Mouse (Mus musculus): Measurements from ENCODE around the gene Ackr4. TPM values are rescaled to one million over a fixed set of nuclear protein-coding genes. Genes with fewer than 3 reads are reported as not detected.
A peak's percentile ranks its signal among the peaks of the same experiment; 100 is the strongest.

Ackr4 gene
- polyA plus RNA-seq, 1 experiment from 2014 or later, result 0.52 TPM

- no peak overlapping the region for H3K27ac ChIP-seq (ENCODE audit: low read depth, low read length)
- 32% methylated on average over 5 of the region's 5 CpGs for WGBS
- no peaks in the 10 kb centered on the region for H3K9me3 ChIP-seq (ENCODE audit: control insufficient read depth, low read length)
These were observed 3.1 kb downstream of the Ackr4 start for GRCm38 (mm10) chr9:104123622-104124021.

DNA sequence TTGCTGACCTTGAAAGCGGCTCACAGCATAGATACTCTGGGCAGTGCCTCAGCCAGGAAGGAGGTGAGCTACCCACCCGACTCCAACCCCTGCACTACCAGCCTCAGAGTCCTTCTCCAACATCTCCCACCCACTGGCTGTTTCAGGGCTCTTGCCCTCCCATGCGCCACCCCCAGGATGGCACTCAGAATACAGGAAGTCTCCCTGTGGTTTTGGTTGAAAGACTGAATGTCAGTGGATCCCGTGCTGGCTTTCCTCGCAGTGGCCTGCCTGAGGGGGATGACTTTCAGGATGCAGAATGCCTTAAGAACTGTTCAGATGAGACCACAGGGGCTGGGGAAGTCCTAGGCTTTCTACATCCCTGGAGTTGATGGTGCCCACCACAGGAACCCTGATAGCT, 3.6 kb downstream of the Ackr4 start:
- no peaks in the 10 kb centered on the region for H3K27me3 ChIP-seq (ENCODE audit: control insufficient read depth, insufficient read depth, low read length)
- peaks cover 9% of the 10 kb centered on the region for H3K4me1 ChIP-seq (ENCODE audit: control insufficient read depth, insufficient read depth, low read length)
- no peak overlapping the region for H3K27ac ChIP-seq (ENCODE audit: low read depth, low read length)
- ATAC-seq (ENCODE audit: insufficient read depth, low FRiP score, low TSS enrichment) (no peak), DNase-seq (ENCODE audit: low spot score) (peak; percentile 15)
- 72% methylated on average over 5 of the region's 5 CpGs for WGBS
- H3K4me2 ChIP-seq (ENCODE audit: low read depth), result no peak overlapping the region
- no peaks in the 10 kb centered on the region for H3K9me3 ChIP-seq (ENCODE audit: control insufficient read depth, low read length)
- H3K4me3 ChIP-seq (ENCODE audit: low read depth, low read length), result no peak overlapping the region
- no peaks in the 10 kb centered on the region for H3K36me3 ChIP-seq (ENCODE audit: control insufficient read depth, insufficient read depth, low read length)
- H3K9ac ChIP-seq (ENCODE audit: low read length), result no peak overlapping the region

More at GRCm38 (mm10) chr9:104123622-104124021, 3.1 kb downstream of the Ackr4 start:
- no peak overlapping the region for H3K4me2 ChIP-seq (ENCODE audit: low read depth)
- no peak overlapping the region for H3K4me3 ChIP-seq (ENCODE audit: low read depth, low read length)
- H3K4me1 ChIP-seq (ENCODE audit: control insufficient read depth, insufficient read depth, low read length), result peaks cover 9% of the 10 kb centered on the region
- H3K27me3 ChIP-seq (ENCODE audit: control insufficient read depth, insufficient read depth, low read length), result no peaks in the 10 kb centered on the region
- DNase-seq (ENCODE audit: low spot score) (no peak), ATAC-seq (ENCODE audit: insufficient read depth, low FRiP score, low TSS enrichment) (0 out of 2 replicates have a peak, but pooled peaks have one; percentile 28)
- no peak overlapping the region for H3K9ac ChIP-seq (ENCODE audit: low read length)
- H3K36me3 ChIP-seq (ENCODE audit: control insufficient read depth, insufficient read depth, low read length), result no peaks in the 10 kb centered on the region

GRCm38 (mm10) chr9:104109151-104109550, 17.6 kb downstream of the Ackr4 start:
- Histone ChIP-seq H3K27me3 (ENCODE audit: control insufficient read depth, insufficient read depth, low read length) (no peaks in the 10 kb centered on the region), H3K36me3 (ENCODE audit: control insufficient read depth, insufficient read depth, low read length) (no peaks in the 10 kb centered on the region), H3K4me2 (ENCODE audit: low read depth) (no peak overlapping the region), H3K9me3 (ENCODE audit: control insufficient read depth, low read length) (no peaks in the 10 kb centered on the region), H3K4me1 (ENCODE audit: control insufficient read depth, insufficient read depth, low read length) (no peaks in the 10 kb centered on the region), H3K27ac (ENCODE audit: low read depth, low read length) (no peak overlapping the region), H3K4me3 (ENCODE audit: low read depth, low read length) (no peak overlapping the region), H3K9ac (ENCODE audit: low read length) (no peak overlapping the region)
- no peak for DNase-seq (ENCODE audit: low spot score)
- 95% methylated on average over 5 of the region's 5 CpGs for WGBS
- ATAC-seq (ENCODE audit: insufficient read depth, low FRiP score, low TSS enrichment), result no peak

DNA sequence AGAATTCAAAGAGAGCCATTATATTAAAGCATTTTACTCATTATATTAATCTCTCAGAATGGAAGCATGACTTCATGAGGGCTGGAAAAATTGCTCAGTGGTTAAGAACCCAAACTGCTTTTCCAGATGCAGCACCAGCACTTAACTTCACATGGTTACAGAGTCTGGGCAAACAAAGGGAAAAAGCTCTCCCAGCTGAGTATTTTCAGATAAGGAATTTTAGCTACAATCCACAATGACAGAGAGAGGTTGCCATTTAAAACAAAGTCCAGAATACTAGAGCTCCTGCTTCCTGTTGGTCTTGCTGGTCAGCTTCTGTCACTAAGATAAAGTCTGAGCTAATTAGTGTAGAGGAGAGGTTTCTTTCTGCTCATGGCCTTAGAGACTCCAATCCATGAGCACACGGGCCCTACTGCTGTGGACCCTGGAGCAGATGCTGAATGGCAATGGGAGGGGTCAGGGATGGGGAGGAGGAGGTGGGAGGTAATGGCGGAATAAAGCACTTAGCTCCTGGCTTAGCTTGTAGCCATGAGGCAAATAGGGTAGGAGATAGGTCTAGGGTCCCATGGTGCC, 18.1 kb downstream of the Ackr4 start:
- no peaks in the 10 kb centered on the region for H3K27me3 ChIP-seq (ENCODE audit: control insufficient read depth, insufficient read depth, low read length)
- 66% methylated on average over 2 of the region's 2 CpGs for WGBS
- H3K9me3 ChIP-seq (ENCODE audit: control insufficient read depth, low read length), result no peaks in the 10 kb centered on the region
- DNase-seq (ENCODE audit: low spot score) (no peak), ATAC-seq (ENCODE audit: insufficient read depth, low FRiP score, low TSS enrichment) (no peak)
- no peak overlapping the region for H3K4me3 ChIP-seq (ENCODE audit: low read depth, low read length)
- no peaks in the 10 kb centered on the region for H3K4me1 ChIP-seq (ENCODE audit: control insufficient read depth, insufficient read depth, low read length)
- no peak overlapping the region for H3K27ac ChIP-seq (ENCODE audit: low read depth, low read length)
- H3K4me2 ChIP-seq (ENCODE audit: low read depth), result no peak overlapping the region
- H3K9ac ChIP-seq (ENCODE audit: low read length), result no peak overlapping the region
- H3K36me3 ChIP-seq (ENCODE audit: control insufficient read depth, insufficient read depth, low read length), result no peaks in the 10 kb centered on the region

GRCm38 (mm10) chr9:104107482-104107881, 19.3 kb downstream of the Ackr4 start:
- no peaks in the 10 kb centered on the region for H3K36me3 ChIP-seq (ENCODE audit: control insufficient read depth, insufficient read depth, low read length)
- H3K4me1 ChIP-seq (ENCODE audit: control insufficient read depth, insufficient read depth, low read length), result no peaks in the 10 kb centered on the region
- H3K27me3 ChIP-seq (ENCODE audit: control insufficient read depth, insufficient read depth, low read length), result no peaks in the 10 kb centered on the region
- no peak overlapping the region for H3K27ac ChIP-seq (ENCODE audit: low read depth, low read length)
- no peak overlapping the region for H3K4me3 ChIP-seq (ENCODE audit: low read depth, low read length)
- H3K9ac ChIP-seq (ENCODE audit: low read length), result no peak overlapping the region
- H3K4me2 ChIP-seq (ENCODE audit: low read depth), result no peak overlapping the region
- DNase-seq (ENCODE audit: low spot score), result no peak
- ATAC-seq (ENCODE audit: insufficient read depth, low FRiP score, low TSS enrichment), result no peak
- 85% methylated on average over 6 of the region's 6 CpGs for WGBS
- no peaks in the 10 kb centered on the region for H3K9me3 ChIP-seq (ENCODE audit: control insufficient read depth, low read length)

DNA sequence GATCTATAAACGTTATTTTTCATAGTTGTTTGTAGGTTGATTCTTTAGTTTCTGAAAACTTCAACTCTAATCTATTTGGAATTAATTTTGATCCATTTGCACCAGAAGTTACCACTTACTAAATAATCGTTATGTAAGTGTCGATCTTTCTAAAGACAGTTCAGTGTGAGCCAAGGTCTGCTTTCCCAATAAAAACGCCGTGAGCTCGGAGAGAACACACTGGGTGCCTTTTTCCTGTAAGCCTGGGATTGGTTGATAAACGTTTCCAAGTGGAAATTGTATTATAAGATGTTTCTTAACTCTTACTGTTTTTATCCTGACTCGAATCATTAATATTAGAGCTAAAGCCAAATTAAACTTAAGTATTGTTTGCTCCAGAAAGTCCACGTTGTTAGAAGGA, 19.8 kb downstream of the Ackr4 start:
- Histone ChIP-seq H3K4me3 (ENCODE audit: low read depth, low read length) (no peak overlapping the region), H3K9ac (ENCODE audit: low read length) (no peak overlapping the region), H3K36me3 (ENCODE audit: control insufficient read depth, insufficient read depth, low read length) (no peaks in the 10 kb centered on the region), H3K27ac (ENCODE audit: low read depth, low read length) (no peak overlapping the region), H3K27me3 (ENCODE audit: control insufficient read depth, insufficient read depth, low read length) (no peaks in the 10 kb centered on the region), H3K9me3 (ENCODE audit: control insufficient read depth, low read length) (no peaks in the 10 kb centered on the region), H3K4me1 (ENCODE audit: control insufficient read depth, insufficient read depth, low read length) (no peaks in the 10 kb centered on the region), H3K4me2 (ENCODE audit: low read depth) (no peak overlapping the region)
- DNase-seq (ENCODE audit: low spot score) (no peak), ATAC-seq (ENCODE audit: insufficient read depth, low FRiP score, low TSS enrichment) (no peak)
- WGBS, result 85% methylated on average over 9 of the region's 9 CpGs

DNA sequence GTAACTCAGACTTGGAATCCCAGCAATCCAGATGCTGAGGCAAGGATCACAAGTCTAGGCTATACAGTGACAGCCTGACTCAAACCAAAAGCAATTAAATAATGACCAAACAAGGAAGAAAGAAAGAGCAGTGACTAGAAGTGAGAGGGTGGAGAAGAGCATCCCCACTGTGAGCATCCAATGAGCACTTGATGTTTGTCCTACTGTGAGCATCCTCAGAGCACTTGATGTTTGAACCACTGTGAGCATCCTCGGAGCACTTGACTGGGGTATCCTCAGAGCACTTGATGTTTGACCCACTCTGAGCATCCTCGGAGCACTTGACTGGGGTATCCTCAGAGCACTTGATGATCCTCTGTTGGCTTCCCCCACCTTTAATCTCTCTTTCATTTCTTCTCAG, 21.7 kb downstream of the Ackr4 start:
- Histone ChIP-seq H3K4me2 (ENCODE audit: low read depth) (no peak overlapping the region), H3K4me3 (ENCODE audit: low read depth, low read length) (no peak overlapping the region), H3K9ac (ENCODE audit: low read length) (no peak overlapping the region), H3K36me3 (ENCODE audit: control insufficient read depth, insufficient read depth, low read length) (no peaks in the 10 kb centered on the region), H3K27me3 (ENCODE audit: control insufficient read depth, insufficient read depth, low read length) (no peaks in the 10 kb centered on the region), H3K9me3 (ENCODE audit: control insufficient read depth, low read length) (no peaks in the 10 kb centered on the region), H3K27ac (ENCODE audit: low read depth, low read length) (no peak overlapping the region), H3K4me1 (ENCODE audit: control insufficient read depth, insufficient read depth, low read length) (no peaks in the 10 kb centered on the region)
- 85% methylated on average over 2 of the region's 2 CpGs for WGBS
- ATAC-seq (ENCODE audit: insufficient read depth, low FRiP score, low TSS enrichment), result no peak
- no peak for DNase-seq (ENCODE audit: low spot score)

- 43% methylated on average over 2 of the region's 2 CpGs for WGBS
- H3K4me2 ChIP-seq (ENCODE audit: low read depth), result no peak overlapping the region
- ATAC-seq (ENCODE audit: insufficient read depth, low FRiP score, low TSS enrichment), result no peak
These were observed 23.8 kb downstream of the Ackr4 start for GRCm38 (mm10) chr9:104102901-104103300.

GRCm38 (mm10) chr9:104102301-104102700, 24.4 kb downstream of the Ackr4 start:
- H3K27me3 ChIP-seq (ENCODE audit: control insufficient read depth, insufficient read depth, low read length), result no peaks in the 10 kb centered on the region

More at GRCm38 (mm10) chr9:104102901-104103300, 23.8 kb downstream of the Ackr4 start:
- no peak overlapping the region for H3K9ac ChIP-seq (ENCODE audit: low read length)
- no peaks in the 10 kb centered on the region for H3K36me3 ChIP-seq (ENCODE audit: control insufficient read depth, insufficient read depth, low read length)
- no peak overlapping the region for H3K4me3 ChIP-seq (ENCODE audit: low read depth, low read length)
- no peak for DNase-seq (ENCODE audit: low spot score)
- H3K27ac ChIP-seq (ENCODE audit: low read depth, low read length), result no peak overlapping the region
- H3K27me3 ChIP-seq (ENCODE audit: control insufficient read depth, insufficient read depth, low read length), result no peaks in the 10 kb centered on the region
- H3K9me3 ChIP-seq (ENCODE audit: control insufficient read depth, low read length), result no peaks in the 10 kb centered on the region
- H3K4me1 ChIP-seq (ENCODE audit: control insufficient read depth, insufficient read depth, low read length), result no peaks in the 10 kb centered on the region

More at GRCm38 (mm10) chr9:104102301-104102700, 24.4 kb downstream of the Ackr4 start:
- DNase-seq (ENCODE audit: low spot score), result no peak
- Histone ChIP-seq H3K9me3 (ENCODE audit: control insufficient read depth, low read length) (no peaks in the 10 kb centered on the region), H3K36me3 (ENCODE audit: control insufficient read depth, insufficient read depth, low read length) (no peaks in the 10 kb centered on the region), H3K4me1 (ENCODE audit: control insufficient read depth, insufficient read depth, low read length) (no peaks in the 10 kb centered on the region), H3K27ac (ENCODE audit: low read depth, low read length) (no peak overlapping the region), H3K4me3 (ENCODE audit: low read depth, low read length) (no peak overlapping the region), H3K4me2 (ENCODE audit: low read depth) (no peak overlapping the region), H3K9ac (ENCODE audit: low read length) (no peak overlapping the region)
- 40% methylated on average over 6 of the region's 6 CpGs for WGBS
- ATAC-seq (ENCODE audit: insufficient read depth, low FRiP score, low TSS enrichment), result no peak

All from neural tube, embryonic 11.5 days (tissue).